Mouse (Mus musculus) bone marrow macrophage, adult 2 months (primary cell): ENCODE results near the gene Pafah1b3. TPM values are rescaled to one million over a fixed set of nuclear protein-coding genes. Genes with fewer than 3 reads are reported as not detected.

Source experiments
- H3K27ac ChIP-seq: 2 replicates; pipeline ENCODE4 v1.5.1; 2012; ENCODE audit warnings: low read depth, low read length; ENCODE audit not compliant: insufficient read depth
- H3K4me1 ChIP-seq: 2 replicates; pipeline ENCODE4 v1.6.1; 2012; ENCODE audit warnings: low read length; ENCODE audit not compliant: control insufficient read depth, insufficient read depth
- H3K4me3 ChIP-seq: 2 replicates; pipeline ENCODE4 v1.5.1; 2012; ENCODE audit warnings: mild to moderate bottlenecking, low read length, moderate library complexity; ENCODE audit not compliant: insufficient read depth
- CTCF ChIP-seq: IDR thresholded peaks from 2 replicates; pipeline ENCODE4 v1.5.1; 2012; ENCODE audit warnings: low read depth, mild to moderate bottlenecking, low read length, moderate library complexity
- POLR2A ChIP-seq: IDR thresholded peaks from 2 replicates; pipeline ENCODE4 v1.6.1; 2012; ENCODE audit warnings: mild to moderate bottlenecking, low read depth, low read length, borderline replicate concordance
- polyA plus RNA-seq: library from polyadenylated mRNA; stranded (reverse); fragments of >200 nt; gene quantifications from 2 replicates; pipeline ENCODE4 v1.2.4, GENCODE M21; 2012; ENCODE audit not compliant: missing spikeins, insufficient read depth, insufficient read length

The Pafah1b3 gene
- polyA plus RNA-seq, 1 experiment: 35.5 TPM

DNA sequence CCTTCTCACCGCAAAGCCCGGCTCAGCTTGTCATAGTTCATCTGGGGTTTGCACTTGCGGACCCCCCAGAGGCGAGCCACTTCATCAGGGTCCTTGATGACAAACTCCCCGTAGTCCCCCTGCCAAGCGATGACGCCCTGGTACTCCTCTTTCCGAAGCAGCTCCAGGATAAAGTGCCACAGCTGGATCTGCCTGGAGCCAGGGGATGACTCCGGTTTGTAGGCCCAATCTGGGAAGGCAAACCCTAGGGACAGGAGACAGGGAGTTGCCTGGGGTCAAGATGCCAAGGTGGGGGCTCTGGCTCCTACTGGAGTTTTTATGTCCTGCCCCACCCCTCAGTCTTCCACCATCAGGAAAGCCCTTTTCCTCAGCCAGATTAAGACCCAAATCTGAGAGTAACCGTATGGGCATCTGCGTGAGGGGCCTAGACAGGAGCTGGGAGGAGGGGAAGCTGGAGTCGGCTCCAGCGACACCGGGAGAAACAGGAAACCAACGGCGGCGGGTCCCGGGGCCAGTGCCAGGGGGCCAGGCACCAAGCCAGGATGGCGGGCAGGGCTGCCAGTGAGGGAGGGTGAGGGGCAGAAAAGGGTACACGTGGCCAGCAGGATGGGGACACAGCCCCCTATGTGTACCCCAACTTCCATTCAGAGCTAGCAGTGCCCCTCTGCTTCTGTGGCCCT lies 51.6 kb downstream of the Pafah1b3 start:
- H3K27ac ChIP-seq: peak overlapping the region; percentile 28
- no peak for TF ChIP-seq POLR2A
- no peak for TF ChIP-seq CTCF
- peaks cover 22% of the 10 kb centered on the region for H3K4me1 ChIP-seq
- H3K4me3 ChIP-seq: peak overlapping the region; percentile 32

Other genes with a start within 250 kb of the Pafah1b3 start
- 1.5 and 2.1 TPM in 2 replicates for gene Grik5, start 225.6 kb downstream of the Pafah1b3 start, polyA plus RNA-seq
- gene Zfp574, start 225.4 kb downstream of the Pafah1b3 start, polyA plus RNA-seq: 9.6 and 9.7 TPM in 2 replicates
- 105 and 121 TPM in 2 replicates for gene Pou2f2, start 118.3 kb downstream of the Pafah1b3 start, polyA plus RNA-seq
- 12.6 and 12.7 TPM in 2 replicates for gene Dedd2, start 77.4 kb downstream of the Pafah1b3 start, polyA plus RNA-seq
- gene Zfp526, start 76.6 kb downstream of the Pafah1b3 start, polyA plus RNA-seq: 5.0 and 6.4 TPM in 2 replicates
- 78.6 and 87.1 TPM in 2 replicates for gene Gsk3a, start 60.1 kb downstream of the Pafah1b3 start, polyA plus RNA-seq
- 22.7 and 27.8 TPM in 2 replicates for gene Erf, start 47.2 kb downstream of the Pafah1b3 start, polyA plus RNA-seq
- gene Cic, start 30.3 kb downstream of the Pafah1b3 start, polyA plus RNA-seq: 251 and 272 TPM in 2 replicates
- gene Prr19, start 3.4 kb upstream of the Pafah1b3 start, polyA plus RNA-seq: not detected in 2 replicates
- gene Tmem145, start 8.1 kb upstream of the Pafah1b3 start, polyA plus RNA-seq: not detected in 2 replicates
- 13.2 and 13.8 TPM in 2 replicates for gene Megf8, start 19.2 kb upstream of the Pafah1b3 start, polyA plus RNA-seq
- gene Cnfn, start 71.7 kb upstream of the Pafah1b3 start, polyA plus RNA-seq: not detected in 2 replicates
- 28.7 and 37.1 TPM in 2 replicates for gene Lipe, start 100.7 kb upstream of the Pafah1b3 start, polyA plus RNA-seq
- not detected in 2 replicates for gene Cxcl17, start 114.9 kb upstream of the Pafah1b3 start, polyA plus RNA-seq
- gene Ceacam1, start 179.6 kb upstream of the Pafah1b3 start, polyA plus RNA-seq: 20.1 and 21.5 TPM in 2 replicates
- gene Ceacam2, start 241.9 kb upstream of the Pafah1b3 start, polyA plus RNA-seq: 0.52 TPM in 1 of 2 replicates, not detected in the other